Mouse (Mus musculus) midbrain, embryonic 12.5 days (tissue): Measurements from ENCODE around the gene Lrrc8d. TPM values are rescaled to one million over a fixed set of nuclear protein-coding genes. Genes with fewer than 3 reads are reported as not detected.
A peak's percentile ranks its signal among the peaks of the same experiment; 100 is the strongest.

Experiments
- ATAC-seq: fragments of 200-750 bp; cut with Nextera tagmentation; 2 replicates; pipeline ENCODE4 v1.8.0; 2017; ENCODE audit warnings: low read depth, moderate TSS enrichment, moderate library complexity; ENCODE audit not compliant: low FRiP score
- H3K27ac ChIP-seq: fragments of 300-500 bp; sonication (generic); replicated peaks from 2 replicates; pipeline ENCODE4 v1.5.1; 2016; ENCODE audit warnings: mild to moderate bottlenecking
- H3K27me3 ChIP-seq: fragments of 300-500 bp; sonication (generic); 2 replicates; pipeline ENCODE4 v1.6.1; 2016; ENCODE audit warnings: mild to moderate bottlenecking
- H3K36me3 ChIP-seq: fragments of 300-500 bp; sonication (generic); 2 replicates; pipeline ENCODE4 v1.6.1; 2016
- H3K4me1 ChIP-seq: fragments of 300-500 bp; sonication (generic); 2 replicates; pipeline ENCODE4 v1.6.1; 2016
- H3K4me2 ChIP-seq: fragments of 300-500 bp; sonication (generic); replicated peaks from 2 replicates; pipeline ENCODE4 v1.6.1; 2016; ENCODE audit warnings: mild to moderate bottlenecking, moderate library complexity
- H3K4me3 ChIP-seq: fragments of 300-500 bp; sonication (generic); 2 replicates; pipeline ENCODE4 v1.5.1; 2016; ENCODE audit warnings: mild to moderate bottlenecking
- H3K9ac ChIP-seq: fragments of 300-500 bp; sonication (generic); replicated peaks from 2 replicates; pipeline ENCODE4 v1.6.1; 2016; ENCODE audit warnings: mild to moderate bottlenecking, moderate library complexity
- H3K9me3 ChIP-seq: fragments of 300-500 bp; sonication (generic); 2 replicates; pipeline ENCODE4 v1.6.1; 2016; ENCODE audit warnings: mild to moderate bottlenecking
- WGBS: fragments of 180-500 bp; shearing (Covaris S2); methylation state at CpG from one replicate; pipeline ENCODE4 v1.1.7; 2016; 5-methylcytosine and 5-hydroxymethylcytosine counted together
- polyA plus RNA-seq: library from polyadenylated mRNA; unstranded; fragments of >200 nt; fragmentation: Nextera tagmentation; extraction: Ambion mirVana; gene quantifications from 2 replicates; pipeline ENCODE4 v1.2.1, GENCODE M21; 2016

Gene Lrrc8d
- polyA plus RNA-seq, 1 experiment from 2014 or later, result 34.7 TPM

GRCm38 (mm10) chr5:105690502-105691454 is 9.0 kb upstream of the Lrrc8d start:
- no peak overlapping the region for H3K9ac ChIP-seq
- H3K27me3 ChIP-seq, result no peaks in the 10 kb centered on the region; the same call in 1 of the 2 replicates
- no peak overlapping the region for H3K27ac ChIP-seq
- no peaks in the 10 kb centered on the region for H3K9me3 ChIP-seq
- no peak overlapping the region for H3K4me2 ChIP-seq
- no peak overlapping the region for H3K4me3 ChIP-seq
- ATAC-seq, result no peak
- 73% methylated on average over 10 of the region's 10 CpGs for WGBS
- H3K36me3 ChIP-seq, result no peaks in the 10 kb centered on the region
- no peaks in the 10 kb centered on the region for H3K4me1 ChIP-seq

GRCm38 (mm10) chr5:105691645-105692044 is 8.1 kb upstream of the Lrrc8d start:
- H3K36me3 ChIP-seq, result no peaks in the 10 kb centered on the region
- 85% methylated on average over 7 of the region's 7 CpGs for WGBS
- H3K9me3 ChIP-seq, result no peaks in the 10 kb centered on the region
- no peak overlapping the region for H3K9ac ChIP-seq
- H3K27ac ChIP-seq, result no peak overlapping the region
- no peak overlapping the region for H3K4me2 ChIP-seq
- no peak overlapping the region for H3K4me3 ChIP-seq
- no peak for ATAC-seq
- no peaks in the 10 kb centered on the region for H3K4me1 ChIP-seq
- no peaks in the 10 kb centered on the region; the same call in 1 of the 2 replicates for H3K27me3 ChIP-seq

GRCm38 (mm10) chr5:105694339-105694930 is 5.3 kb upstream of the Lrrc8d start:
- WGBS, result 89% methylated on average over 7 of the region's 7 CpGs
- peaks cover 10% of the 10 kb centered on the region; the same call in 1 of the 2 replicates for H3K27me3 ChIP-seq
- ATAC-seq, result no peak
- no peak overlapping the region for H3K4me2 ChIP-seq
- no peak overlapping the region for H3K4me3 ChIP-seq
- H3K9ac ChIP-seq, result no peak overlapping the region
- H3K27ac ChIP-seq, result no peak overlapping the region
- H3K9me3 ChIP-seq, result no peaks in the 10 kb centered on the region
- no peaks in the 10 kb centered on the region for H3K36me3 ChIP-seq
- H3K4me1 ChIP-seq, result peaks cover 8% of the 10 kb centered on the region

- Histone ChIP-seq H3K9me3 (no peaks in the 10 kb centered on the region), H3K4me2 (no peak overlapping the region), H3K4me1 (peaks cover 8% of the 10 kb centered on the region), H3K9ac (no peak overlapping the region), H3K27ac (no peak overlapping the region), H3K36me3 (no peaks in the 10 kb centered on the region), H3K27me3 (peaks cover 10% of the 10 kb centered on the region; the same call in 1 of the 2 replicates), H3K4me3 (no peak overlapping the region)
- WGBS, result 89% methylated on average over 6 of the region's 6 CpGs
- ATAC-seq, result no peak
These were observed 3.7 kb upstream of the Lrrc8d start for GRCm38 (mm10) chr5:105696049-105696448.

- WGBS, result 94% methylated on average over 3 of the region's 3 CpGs
- no peak for ATAC-seq
These were observed 1.9 kb upstream of the Lrrc8d start for GRCm38 (mm10) chr5:105697886-105698285.

GRCm38 (mm10) chr5:105698694-105699093 is 1.1 kb upstream of the Lrrc8d start:
- 0 out of 2 replicates have a peak overlapping the region, but pooled peaks have one; percentile 87 for H3K4me2 ChIP-seq
- H3K36me3 ChIP-seq, result no peaks in the 10 kb centered on the region
- 0 out of 2 replicates have a peak overlapping the region, but pooled peaks have one; percentile 3 for H3K4me3 ChIP-seq
- peaks cover 10% of the 10 kb centered on the region; the same call in 1 of the 2 replicates for H3K27me3 ChIP-seq
- WGBS, result 16% methylated on average over 7 of the region's 7 CpGs
- no peak overlapping the region for H3K9ac ChIP-seq
- H3K4me1 ChIP-seq, result peaks cover 29% of the 10 kb centered on the region
- H3K9me3 ChIP-seq, result no peaks in the 10 kb centered on the region
- no peak for ATAC-seq
- H3K27ac ChIP-seq, result no peak overlapping the region

More at GRCm38 (mm10) chr5:105697886-105698285, 1.9 kb upstream of the Lrrc8d start:
- Histone ChIP-seq H3K27ac (no peak overlapping the region), H3K4me2 (no peak overlapping the region), H3K36me3 (no peaks in the 10 kb centered on the region), H3K9ac (no peak overlapping the region), H3K4me3 (no peak overlapping the region), H3K4me1 (peaks cover 21% of the 10 kb centered on the region), H3K27me3 (peaks cover 10% of the 10 kb centered on the region; the same call in 1 of the 2 replicates), H3K9me3 (no peaks in the 10 kb centered on the region)

GRCm38 (mm10) chr5:105700070-105700851 is 492 bp downstream of the Lrrc8d start:
- under 1% methylated on average over 68 of the region's 101 CpGs for WGBS
- peak overlapping the region; percentile 87 for H3K4me2 ChIP-seq
- peak; percentile 70 for ATAC-seq

GRCm38 (mm10) chr5:105701326-105701725 is 1.6 kb downstream of the Lrrc8d start:
- Histone ChIP-seq H3K9ac (no peak overlapping the region; the same call in 1 of the 2 replicates), H3K4me2 (peak overlapping the region; percentile 87), H3K4me1 (peaks cover 45% of the 10 kb centered on the region), H3K9me3 (no peaks in the 10 kb centered on the region), H3K27me3 (peaks cover 10% of the 10 kb centered on the region; the same call in 1 of the 2 replicates), H3K4me3 (peak overlapping the region; percentile 83), H3K27ac (no peak overlapping the region), H3K36me3 (0 out of 2 replicates have a peak, but pooled peaks cover 5% of the 10 kb centered on the region)
- ATAC-seq, result no peak
- WGBS, result 64% methylated on average over 9 of the region's 9 CpGs

More at GRCm38 (mm10) chr5:105700070-105700851, 492 bp downstream of the Lrrc8d start:
- peak overlapping the region; percentile 83 for H3K4me3 ChIP-seq
- peak overlapping the region; percentile 96 for H3K9ac ChIP-seq
- peak overlapping the region; percentile 95 for H3K27ac ChIP-seq
- peaks cover 42% of the 10 kb centered on the region for H3K4me1 ChIP-seq
- no peaks in the 10 kb centered on the region for H3K9me3 ChIP-seq
- 0 out of 2 replicates have a peak, but pooled peaks cover 5% of the 10 kb centered on the region for H3K36me3 ChIP-seq
- H3K27me3 ChIP-seq, result peaks cover 10% of the 10 kb centered on the region; the same call in 1 of the 2 replicates

GRCm38 (mm10) chr5:105701844-105702243 is 2.1 kb downstream of the Lrrc8d start:
- Histone ChIP-seq H3K27ac (no peak overlapping the region), H3K9ac (no peak overlapping the region), H3K4me2 (peak overlapping the region; percentile 87), H3K4me3 (0 out of 2 replicates have a peak overlapping the region, but pooled peaks have one; percentile 83), H3K36me3 (0 out of 2 replicates have a peak, but pooled peaks cover 5% of the 10 kb centered on the region), H3K9me3 (no peaks in the 10 kb centered on the region), H3K27me3 (peaks cover 10% of the 10 kb centered on the region; the same call in 1 of the 2 replicates), H3K4me1 (peaks cover 45% of the 10 kb centered on the region)
- WGBS, result 86% methylated on average over 8 of the region's 8 CpGs
- ATAC-seq, result no peak

GRCm38 (mm10) chr5:105702580-105703285 is 3.0 kb downstream of the Lrrc8d start:
- H3K9me3 ChIP-seq, result no peaks in the 10 kb centered on the region
- H3K36me3 ChIP-seq, result 0 out of 2 replicates have a peak, but pooled peaks cover 5% of the 10 kb centered on the region
- H3K27me3 ChIP-seq, result peaks cover 9% of the 10 kb centered on the region; the same call in 1 of the 2 replicates
- peaks cover 45% of the 10 kb centered on the region for H3K4me1 ChIP-seq
- no peak overlapping the region for H3K9ac ChIP-seq
- H3K27ac ChIP-seq, result no peak overlapping the region
- no peak for ATAC-seq
- WGBS, result 82% methylated on average over 9 of the region's 9 CpGs
- H3K4me3 ChIP-seq, result no peak overlapping the region
- H3K4me2 ChIP-seq, result no peak overlapping the region

GRCm38 (mm10) chr5:105703286-105703655 is 3.5 kb downstream of the Lrrc8d start:
- H3K9me3 ChIP-seq, result no peaks in the 10 kb centered on the region
- H3K4me3 ChIP-seq, result no peak overlapping the region
- 0 out of 2 replicates have a peak, but pooled peaks cover 5% of the 10 kb centered on the region for H3K36me3 ChIP-seq
- H3K4me1 ChIP-seq, result peaks cover 45% of the 10 kb centered on the region
- H3K27me3 ChIP-seq, result peaks cover 5% of the 10 kb centered on the region; the same call in 1 of the 2 replicates
- H3K27ac ChIP-seq, result no peak overlapping the region
- no peak overlapping the region for H3K4me2 ChIP-seq
- WGBS, result 91% methylated on average over 11 of the region's 11 CpGs
- ATAC-seq, result no peak
- no peak overlapping the region for H3K9ac ChIP-seq
